Mouse (Mus musculus) C2C12 (cell line): Measurements from ENCODE around the gene AI837181. TPM values are rescaled to one million over a fixed set of nuclear protein-coding genes. Genes with fewer than 3 reads are reported as not detected.

Experiments used
- H3K27me3 ChIP-seq: one replicate; pipeline ENCODE4 v1.6.1; 2011; ENCODE audit not compliant: control insufficient read depth, insufficient read depth, insufficient read length
- H3K36me3 ChIP-seq: one replicate; pipeline ENCODE4 v1.6.1; 2011; ENCODE audit not compliant: control insufficient read depth, insufficient read depth
- H3K4me3 ChIP-seq: one replicate; pipeline ENCODE4 v1.5.1; 2011; ENCODE audit warnings: mild to moderate bottlenecking, control low read depth; ENCODE audit not compliant: poor library complexity, insufficient read depth, severe bottlenecking
- H3K79me2 ChIP-seq: one replicate; pipeline ENCODE4 v1.6.1; 2011; ENCODE audit not compliant: control insufficient read depth, insufficient read depth
- H3K79me3 ChIP-seq: one replicate; pipeline ENCODE4 v1.6.1; 2011; ENCODE audit warnings: low read depth, control low read depth
- H3ac ChIP-seq: one replicate; pipeline ENCODE3; 2011; ENCODE audit warnings: low read depth; ENCODE audit not compliant: control insufficient read depth, insufficient read length
- CEBPB ChIP-seq: IDR thresholded peaks from one replicate; pipeline ENCODE4 v1.6.1; 2011; ENCODE audit warnings: low read depth, mild to moderate bottlenecking, control low read depth, moderate library complexity
- CTCF ChIP-seq: IDR thresholded peaks from one replicate; pipeline ENCODE4 v1.5.1; 2011; ENCODE audit not compliant: control insufficient read depth, insufficient read depth, insufficient read length
- FOSL1 ChIP-seq: IDR thresholded peaks from one replicate; pipeline ENCODE4 v1.8.0; 2011; ENCODE audit warnings: mild to moderate bottlenecking, low read length; ENCODE audit not compliant: poor library complexity, insufficient read depth, severe bottlenecking
- MAX ChIP-seq: IDR thresholded peaks from one replicate; pipeline ENCODE4 v1.6.1; 2011; ENCODE audit warnings: mild to moderate bottlenecking, control low read depth
- MYOD1 ChIP-seq: IDR thresholded peaks from one replicate; pipeline ENCODE4 v1.6.1; 2011; ENCODE audit warnings: low read depth; ENCODE audit not compliant: control insufficient read depth, insufficient read length
- MYOG ChIP-seq: IDR thresholded peaks from one replicate; pipeline ENCODE4 v1.6.1; 2011; ENCODE audit not compliant: control insufficient read depth, insufficient read length; ENCODE audit errors: extremely low read depth
- USF1 ChIP-seq: IDR thresholded peaks from one replicate; pipeline ENCODE4 v1.6.1; 2011; ENCODE audit warnings: low read depth, mild to moderate bottlenecking, control low read depth, moderate library complexity
- polyA plus RNA-seq: library from polyadenylated mRNA; unstranded; fragments of >200 nt; fragmentation: generic; extraction: Trizol; gene quantifications from one replicate; pipeline ENCODE4 v1.2.1, GENCODE M21; 2012; ENCODE audit warnings: missing spikeins

AI837181 gene
- polyA plus RNA-seq, 1 experiment = 90.3 TPM

DNA sequence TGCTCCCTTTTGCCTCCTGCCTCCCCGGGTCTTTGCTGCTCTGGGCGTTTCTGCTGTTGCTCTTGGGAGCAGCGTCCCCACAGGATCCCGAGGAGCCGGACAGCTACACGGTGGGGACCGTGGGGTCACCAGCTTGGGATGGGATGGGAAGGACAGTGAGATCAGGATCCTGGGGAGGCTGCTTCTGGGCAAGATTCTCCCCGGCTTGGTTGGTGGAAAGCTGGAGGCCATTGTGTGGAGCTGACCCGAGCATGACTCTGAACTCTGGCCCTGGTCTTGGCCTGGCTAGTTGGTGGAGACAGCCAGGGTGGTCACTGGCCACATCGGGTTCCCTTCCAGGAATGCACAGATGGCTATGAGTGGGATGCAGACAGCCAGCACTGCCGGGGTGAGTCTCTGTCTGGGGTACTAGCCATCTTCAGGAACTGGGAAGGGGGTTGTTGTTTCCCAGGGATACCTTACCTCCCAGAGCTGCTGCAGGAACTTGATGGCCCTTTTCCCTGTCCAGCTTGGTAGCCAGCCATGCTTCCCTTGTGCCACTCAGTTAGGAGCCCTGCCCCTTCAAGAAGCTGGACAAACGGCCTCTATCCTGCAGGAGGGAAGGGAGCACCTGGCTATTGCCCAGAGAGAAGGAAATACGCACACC is 50.2 kb downstream of the AI837181 start:
- Histone ChIP-seq H3K36me3 (peaks cover 39% of the 10 kb centered on the region), H3K79me3 (peaks cover 25% of the 10 kb centered on the region), H3K4me3 (peak overlapping the region; percentile 75), H3ac (peak overlapping the region; percentile 56), H3K27me3 (no peaks in the 10 kb centered on the region), H3K79me2 (peaks cover 49% of the 10 kb centered on the region)
- no peak for TF ChIP-seq MYOG
- TF ChIP-seq USF1 = no peak
- no peak for TF ChIP-seq CEBPB
- TF ChIP-seq FOSL1 = no peak
- TF ChIP-seq MAX = no peak
- TF ChIP-seq MYOD1 = no peak
- no peak for TF ChIP-seq CTCF

Other genes starting within 250 kb of the AI837181 start
- gene Pacs1, start 152.0 kb upstream of the AI837181 start, polyA plus RNA-seq = 10.1 TPM
- 149 TPM for gene Sf3b2, start 129.7 kb upstream of the AI837181 start, polyA plus RNA-seq
- not detected for gene Gal3st3, start 126.8 kb upstream of the AI837181 start, polyA plus RNA-seq
- not detected for gene Catsper1, start 89.4 kb upstream of the AI837181 start, polyA plus RNA-seq
- 85.8 TPM for gene Cst6, start 75.6 kb upstream of the AI837181 start, polyA plus RNA-seq
- gene Eif1ad, start 58.4 kb upstream of the AI837181 start, polyA plus RNA-seq = 48.5 TPM
- gene Banf1, start 58.0 kb upstream of the AI837181 start, polyA plus RNA-seq = 506 TPM
- gene Sart1, start 36.4 kb upstream of the AI837181 start, polyA plus RNA-seq = 68.5 TPM
- 0.02 TPM for gene Tsga10ip, start 22.6 kb upstream of the AI837181 start, polyA plus RNA-seq
- gene Drap1, start 165 bp upstream of the AI837181 start, polyA plus RNA-seq = 428 TPM
- gene Fosl1, start 22.4 kb downstream of the AI837181 start, polyA plus RNA-seq = 146 TPM
- gene Ccdc85b, start 32.8 kb downstream of the AI837181 start, polyA plus RNA-seq = 30.5 TPM
- 83.7 TPM for gene Fibp, start 35.5 kb downstream of the AI837181 start, polyA plus RNA-seq
- 4.8 TPM for gene Ctsw, start 43.4 kb downstream of the AI837181 start, polyA plus RNA-seq
- 177 TPM for gene Efemp2, start 48.8 kb downstream of the AI837181 start, polyA plus RNA-seq
- gene Mus81, start 63.3 kb downstream of the AI837181 start, polyA plus RNA-seq = 50.3 TPM
- gene Cfl1, start 65.3 kb downstream of the AI837181 start, polyA plus RNA-seq = 2,315 TPM
- 0.15 TPM for gene 1700020D05Rik, start 78.6 kb downstream of the AI837181 start, polyA plus RNA-seq
- gene Snx32, start 85.4 kb downstream of the AI837181 start, polyA plus RNA-seq = 1.1 TPM
- not detected for gene Ovol1, start 135.5 kb downstream of the AI837181 start, polyA plus RNA-seq
- gene Ap5b1, start 142.9 kb downstream of the AI837181 start, polyA plus RNA-seq = 3.9 TPM
- 77.8 TPM for gene Rnaseh2c, start 176.7 kb downstream of the AI837181 start, polyA plus RNA-seq
- gene Kat5, start 185.1 kb downstream of the AI837181 start, polyA plus RNA-seq = 48.4 TPM
- gene Rela, start 212.3 kb downstream of the AI837181 start, polyA plus RNA-seq = 56.5 TPM
- gene Sipa1, start 238.6 kb downstream of the AI837181 start, polyA plus RNA-seq = 22.9 TPM